Mouse (Mus musculus) gonadal fat pad, adult 2 months (tissue): ENCODE results near the gene Rbm25. TPM values are rescaled to one million over a fixed set of nuclear protein-coding genes. Genes with fewer than 3 reads are reported as not detected.

Experiments
- DNase-seq: peaks from one replicate; pipeline ENCODE4 v3.0.0-alpha.2; 2012; ENCODE audit warnings: low read depth
- polyA plus RNA-seq: library from polyadenylated mRNA; depleted of rRNA; stranded (reverse); fragments of >200 nt; gene quantifications from 2 replicates; pipeline ENCODE4 v1.2.3, GENCODE M21; 2012; rRNA removed

Gene Rbm25
- polyA plus RNA-seq, 1 experiment: 21.0 TPM

- DNase-seq: no peak
Observed at GRCm38 (mm10) chr12:83732225-83732624, 101.2 kb downstream of the Rbm25 start.

Other genes with a start within 250 kb of the Rbm25 start
- gene Dpf3, start 143.5 kb upstream of the Rbm25 start, polyA plus RNA-seq: 1.8 and 2.1 TPM in 2 replicates
- gene Dcaf4, start 110.8 kb upstream of the Rbm25 start, polyA plus RNA-seq: 33.8 and 44.7 TPM in 2 replicates
- gene Zfyve1, start 34.0 kb upstream of the Rbm25 start, polyA plus RNA-seq: 28.1 and 37.0 TPM in 2 replicates
- gene Psen1, start 56.9 kb downstream of the Rbm25 start, polyA plus RNA-seq: 21.9 and 35.0 TPM in 2 replicates
- gene Papln, start 132.4 kb downstream of the Rbm25 start, polyA plus RNA-seq: 14.2 and 15.4 TPM in 2 replicates